Mouse (Mus musculus): ENCODE results near the gene Pcolce2. TPM values are rescaled to one million over a fixed set of nuclear protein-coding genes. Genes with fewer than 3 reads are reported as not detected.

Pcolce2 gene
- total RNA-seq, 2 experiments from 2014 or later = 29.1 to 33.7 TPM

- DNase-seq (ENCODE audit: low spot score) = no peak
- intact Hi-C loops (cut with DNase I) = no loop called here
Measured at GRCm38 (mm10) chr9:95645926-95646325, 8.5 kb downstream of the Pcolce2 start.

GRCm38 (mm10) chr9:95653363-95653762 lies 16.0 kb downstream of the Pcolce2 start:
- no peak for DNase-seq (ENCODE audit: low spot score)
- intact Hi-C loops (cut with DNase I) = no loop called here

- no peak for DNase-seq (ENCODE audit: low spot score)
Measured at GRCm38 (mm10) chr9:95654356-95654755, 17.0 kb downstream of the Pcolce2 start.

GRCm38 (mm10) chr9:95657941-95658340 lies 20.5 kb downstream of the Pcolce2 start:
- DNase-seq (ENCODE audit: low spot score) = no peak
- intact Hi-C loops (cut with DNase I) = no loop called here

More at GRCm38 (mm10) chr9:95654356-95654755, 17.0 kb downstream of the Pcolce2 start:
- intact Hi-C loops (cut with DNase I) = loop anchor here (2.0 kb wide), 1 partner anchor 14 kb away; no protein-coding TSS in a partner anchor

GRCm38 (mm10) chr9:95664290-95664989 lies 27.0 kb downstream of the Pcolce2 start:
- no peak for DNase-seq (ENCODE audit: low spot score)
- intact Hi-C loops (cut with DNase I) = no loop called here

GRCm38 (mm10) chr9:95665835-95666234 lies 28.4 kb downstream of the Pcolce2 start:
- no peak for DNase-seq (ENCODE audit: low spot score)
- intact Hi-C loops (cut with DNase I) = loop anchor here (5.0 kb wide), 1 partner anchor 104 kb away; no protein-coding TSS in a partner anchor

- intact Hi-C loops (cut with DNase I) = loop anchor here (2.0 to 5.0 kb wide), 2 partner anchors 13 to 106 kb away; no protein-coding TSS in a partner anchor
- DNase-seq (ENCODE audit: low spot score) = peak; percentile 64
Measured at GRCm38 (mm10) chr9:95667836-95668235, 30.4 kb downstream of the Pcolce2 start.

- DNase-seq (ENCODE audit: low spot score) = no peak
- intact Hi-C loops (cut with DNase I) = loop anchor here (2.0 to 5.0 kb wide), 2 partner anchors 14 to 106 kb away; no protein-coding TSS in a partner anchor
Measured at GRCm38 (mm10) chr9:95668306-95668705, 30.9 kb downstream of the Pcolce2 start.

GRCm38 (mm10) chr9:95672331-95672730 lies 34.9 kb downstream of the Pcolce2 start:
- intact Hi-C loops (cut with DNase I) = no loop called here
- no peak for DNase-seq (ENCODE audit: low spot score)

GRCm38 (mm10) chr9:95672760-95673159 lies 35.4 kb downstream of the Pcolce2 start:
- no peak for DNase-seq (ENCODE audit: low spot score)
- intact Hi-C loops (cut with DNase I) = no loop called here

- intact Hi-C loops (cut with DNase I) = loop anchor here (5.0 kb wide), 1 partner anchor 128 kb away; no protein-coding TSS in a partner anchor
- DNase-seq (ENCODE audit: low spot score) = peak; percentile 73
Measured at GRCm38 (mm10) chr9:95675064-95675699, 37.8 kb downstream of the Pcolce2 start.

- DNase-seq (ENCODE audit: low spot score) = no peak
- intact Hi-C loops (cut with DNase I) = loop anchor here (5.0 kb wide), 1 partner anchor 129 kb away; no protein-coding TSS in a partner anchor
Measured at GRCm38 (mm10) chr9:95676021-95676420, 38.6 kb downstream of the Pcolce2 start.

GRCm38 (mm10) chr9:95679966-95680365 lies 42.6 kb downstream of the Pcolce2 start:
- intact Hi-C loops (cut with DNase I) = loop anchor here (5.0 kb wide), 1 partner anchor 133 kb away; no protein-coding TSS in a partner anchor
- DNase-seq (ENCODE audit: low spot score) = no peak

- DNase-seq (ENCODE audit: low spot score) = no peak
- intact Hi-C loops (cut with DNase I) = no loop called here
Measured at GRCm38 (mm10) chr9:95680691-95681090, 43.3 kb downstream of the Pcolce2 start.

GRCm38 (mm10) chr9:95685660-95686440 lies 48.4 kb downstream of the Pcolce2 start:
- no peak for DNase-seq (ENCODE audit: low spot score)
- intact Hi-C loops (cut with DNase I) = loop anchor here (5.0 kb wide), 2 partner anchors 79 to 154 kb away; no protein-coding TSS in a partner anchor

- intact Hi-C loops (cut with DNase I) = loop anchor here (5.0 kb wide), 2 partner anchors 81 to 156 kb away; no protein-coding TSS in a partner anchor
- no peak for DNase-seq (ENCODE audit: low spot score)
Measured at GRCm38 (mm10) chr9:95688064-95688463, 50.7 kb downstream of the Pcolce2 start.

GRCm38 (mm10) chr9:95692823-95693222 lies 55.4 kb downstream of the Pcolce2 start:
- intact Hi-C loops (cut with DNase I) = no loop called here
- DNase-seq (ENCODE audit: low spot score) = no peak

GRCm38 (mm10) chr9:95693528-95694100 lies 56.2 kb downstream of the Pcolce2 start:
- intact Hi-C loops (cut with DNase I) = no loop called here
- no peak for DNase-seq (ENCODE audit: low spot score)

- intact Hi-C loops (cut with DNase I) = no loop called here
- DNase-seq (ENCODE audit: low spot score) = no peak
Measured at GRCm38 (mm10) chr9:95694526-95694925, 57.1 kb downstream of the Pcolce2 start.

- intact Hi-C loops (cut with DNase I) = no loop called here
Measured at GRCm38 (mm10) chr9:95695023-95695422, 57.6 kb downstream of the Pcolce2 start.

More at GRCm38 (mm10) chr9:95695023-95695422, 57.6 kb downstream of the Pcolce2 start:
- DNase-seq (ENCODE audit: low spot score) = no peak

All from heart, postnatal 25 days (tissue).